Mouse (Mus musculus): ENCODE results near the gene Cdk5rap2. TPM values are rescaled to one million over a fixed set of nuclear protein-coding genes. Genes with fewer than 3 reads are reported as not detected.

Cdk5rap2 gene
- polyA plus RNA-seq, 1 experiment from 2014 or later: 14.8 TPM

DNA sequence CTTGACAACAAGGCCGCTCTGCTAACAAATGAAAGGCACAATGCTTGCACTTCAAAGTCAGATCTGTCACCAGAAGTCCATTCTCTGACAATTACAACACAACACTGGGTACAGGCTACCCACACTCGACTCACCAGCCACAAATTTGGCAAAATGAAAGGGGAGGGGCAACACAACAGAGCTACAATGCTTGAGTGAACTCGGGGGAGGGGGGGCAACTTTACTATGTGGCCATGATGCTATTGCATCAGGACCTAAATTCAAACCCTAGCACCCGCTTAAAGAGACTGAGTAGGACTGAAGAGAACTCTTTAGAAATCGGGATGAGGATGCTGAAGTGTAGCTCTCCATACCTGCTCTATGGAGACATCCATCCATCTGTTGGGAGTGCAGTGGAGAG, 10.8 kb downstream of the Cdk5rap2 start:
- 88% methylated on average over 5 of the region's 5 CpGs for WGBS
- Histone ChIP-seq H3K4me1 (ENCODE audit: control insufficient read depth, insufficient read depth, low read length) (no peaks in the 10 kb centered on the region), H3K27me3 (ENCODE audit: control insufficient read depth, insufficient read depth, low read length) (no peaks in the 10 kb centered on the region), H3K9ac (ENCODE audit: low read length) (no peak overlapping the region), H3K4me3 (replicated peaks; ENCODE audit: low read length) (no peak overlapping the region), H3K27ac (ENCODE audit: low read length) (no peak overlapping the region), H3K4me2 (ENCODE audit: low read depth, low read length) (no peak overlapping the region), H3K9me3 (replicated peaks; ENCODE audit: control insufficient read depth, low read length) (no peaks in the 10 kb centered on the region), H3K36me3 (ENCODE audit: control insufficient read depth, insufficient read depth, low read length) (peaks cover 5% of the 10 kb centered on the region; the same call in 1 of the 2 replicates)
- no peak for ATAC-seq (ENCODE audit: insufficient read depth, low FRiP score)

DNA sequence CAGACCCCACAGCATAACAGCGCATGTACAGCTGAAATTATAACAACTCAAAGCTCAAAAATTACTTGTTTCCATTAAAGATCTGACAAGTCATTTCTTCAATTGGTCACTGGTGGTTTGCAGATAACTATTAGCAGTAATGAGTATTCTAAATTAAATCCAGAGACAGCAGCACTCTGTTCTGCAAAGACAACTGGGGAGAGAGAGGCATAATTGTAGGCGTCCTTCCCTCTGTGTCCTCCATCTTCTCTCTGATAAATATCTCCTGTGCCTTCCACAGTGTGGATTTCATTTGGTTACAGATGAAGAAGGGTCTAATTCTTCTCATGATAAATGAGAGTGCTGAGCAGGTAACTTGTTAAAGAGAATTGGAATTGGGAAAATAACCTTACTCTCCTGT, 11.2 kb downstream of the Cdk5rap2 start:
- H3K36me3 ChIP-seq (ENCODE audit: control insufficient read depth, insufficient read depth, low read length): peaks cover 5% of the 10 kb centered on the region; the same call in 1 of the 2 replicates
- H3K27ac ChIP-seq (ENCODE audit: low read length): no peak overlapping the region

DNA sequence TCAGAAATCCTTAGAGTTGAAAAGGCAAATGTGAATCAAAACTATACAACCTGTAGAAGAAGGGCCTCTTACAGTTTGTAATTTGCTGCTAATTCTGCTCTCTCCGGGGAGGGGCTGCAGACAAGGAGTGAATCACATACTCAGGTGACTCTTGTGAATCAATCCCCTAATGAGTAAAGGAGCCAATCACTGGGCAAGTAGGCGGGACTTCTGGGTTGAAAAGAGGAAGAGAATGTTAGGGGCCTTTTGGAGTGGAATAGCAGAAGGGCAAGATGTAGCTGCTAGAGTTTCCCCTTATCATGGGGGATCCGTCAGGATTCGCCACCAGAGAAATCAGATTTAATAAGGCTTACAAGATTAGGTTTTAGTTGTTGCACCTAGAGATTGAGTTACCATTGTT, 12.2 kb downstream of the Cdk5rap2 start:
- no peak for ATAC-seq (ENCODE audit: insufficient read depth, low FRiP score)
- H3K4me1 ChIP-seq (ENCODE audit: control insufficient read depth, insufficient read depth, low read length): no peaks in the 10 kb centered on the region
- no peak overlapping the region for H3K4me2 ChIP-seq (ENCODE audit: low read depth, low read length)
- no peak overlapping the region for H3K4me3 ChIP-seq (replicated peaks; ENCODE audit: low read length)
- H3K27me3 ChIP-seq (ENCODE audit: control insufficient read depth, insufficient read depth, low read length): no peaks in the 10 kb centered on the region
- peaks cover 5% of the 10 kb centered on the region; the same call in 1 of the 2 replicates for H3K36me3 ChIP-seq (ENCODE audit: control insufficient read depth, insufficient read depth, low read length)
- no peak overlapping the region for H3K27ac ChIP-seq (ENCODE audit: low read length)
- H3K9me3 ChIP-seq (replicated peaks; ENCODE audit: control insufficient read depth, low read length): no peaks in the 10 kb centered on the region
- H3K9ac ChIP-seq (ENCODE audit: low read length): no peak overlapping the region
- WGBS: 75% methylated on average over 4 of the region's 4 CpGs

More for the DNA sequence above, 11.2 kb downstream of the Cdk5rap2 start:
- H3K27me3 ChIP-seq (ENCODE audit: control insufficient read depth, insufficient read depth, low read length): no peaks in the 10 kb centered on the region
- 88% methylated on average over 2 of the region's 2 CpGs for WGBS
- no peak overlapping the region for H3K9ac ChIP-seq (ENCODE audit: low read length)
- H3K4me2 ChIP-seq (ENCODE audit: low read depth, low read length): no peak overlapping the region
- H3K4me3 ChIP-seq (replicated peaks; ENCODE audit: low read length): no peak overlapping the region
- no peak for ATAC-seq (ENCODE audit: insufficient read depth, low FRiP score)
- H3K4me1 ChIP-seq (ENCODE audit: control insufficient read depth, insufficient read depth, low read length): no peaks in the 10 kb centered on the region
- no peaks in the 10 kb centered on the region for H3K9me3 ChIP-seq (replicated peaks; ENCODE audit: control insufficient read depth, low read length)

DNA sequence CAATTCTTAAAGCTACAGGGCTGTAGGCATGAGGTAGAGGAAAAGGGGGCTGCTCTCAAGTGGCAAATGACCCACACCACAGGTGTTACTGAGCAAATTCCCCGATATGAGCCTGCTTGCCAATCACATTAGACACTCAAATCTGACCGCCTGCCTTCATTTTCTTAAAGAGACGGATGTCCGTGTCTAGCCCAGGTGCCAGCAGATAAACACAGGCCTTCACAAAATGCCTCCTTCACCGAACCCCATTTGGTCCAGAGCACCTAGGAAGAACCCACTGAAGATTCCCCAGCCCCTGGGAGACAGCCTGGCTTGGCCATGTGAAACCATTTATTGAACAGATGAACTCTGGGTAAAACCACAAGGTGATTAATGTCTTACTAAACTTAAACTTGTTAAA, 13.5 kb downstream of the Cdk5rap2 start:
- H3K9me3 ChIP-seq (replicated peaks; ENCODE audit: control insufficient read depth, low read length): no peaks in the 10 kb centered on the region
- H3K4me1 ChIP-seq (ENCODE audit: control insufficient read depth, insufficient read depth, low read length): peaks cover under 1% of the 10 kb centered on the region; the same call in 1 of the 2 replicates
- no peak overlapping the region for H3K27ac ChIP-seq (ENCODE audit: low read length)
- ATAC-seq (ENCODE audit: insufficient read depth, low FRiP score): no peak
- no peak overlapping the region for H3K4me3 ChIP-seq (replicated peaks; ENCODE audit: low read length)
- WGBS: 78% methylated on average over 5 of the region's 5 CpGs
- 0 out of 2 replicates have a peak, but pooled peaks cover 5% of the 10 kb centered on the region for H3K36me3 ChIP-seq (ENCODE audit: control insufficient read depth, insufficient read depth, low read length)
- H3K9ac ChIP-seq (ENCODE audit: low read length): no peak overlapping the region
- no peak overlapping the region for H3K4me2 ChIP-seq (ENCODE audit: low read depth, low read length)
- no peaks in the 10 kb centered on the region for H3K27me3 ChIP-seq (ENCODE audit: control insufficient read depth, insufficient read depth, low read length)

DNA sequence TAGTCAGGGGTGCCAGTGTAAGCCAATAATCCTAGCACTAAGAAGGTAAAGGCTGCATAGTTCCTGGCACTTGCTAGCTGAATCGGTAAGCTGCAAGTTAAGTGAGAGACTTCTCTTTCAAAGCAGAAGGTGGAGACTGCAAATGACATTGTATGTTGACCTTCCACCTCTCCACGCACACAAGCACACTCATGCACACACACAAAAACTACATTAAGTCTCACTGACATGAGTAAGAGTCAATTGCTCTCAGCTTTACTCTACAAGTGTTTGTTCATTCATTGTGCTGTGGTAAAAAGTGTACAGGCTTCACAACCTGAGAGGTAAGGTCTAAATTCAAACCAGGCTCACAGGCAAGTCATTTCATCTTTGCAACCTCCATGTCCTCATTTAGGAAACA, 15.5 kb downstream of the Cdk5rap2 start:
- WGBS: 86% methylated on average over 2 of the region's 2 CpGs
- Histone ChIP-seq H3K9ac (ENCODE audit: low read length) (no peak overlapping the region), H3K27me3 (ENCODE audit: control insufficient read depth, insufficient read depth, low read length) (no peaks in the 10 kb centered on the region), H3K27ac (ENCODE audit: low read length) (no peak overlapping the region), H3K4me1 (ENCODE audit: control insufficient read depth, insufficient read depth, low read length) (peaks cover 6% of the 10 kb centered on the region; the same call in 1 of the 2 replicates), H3K4me2 (ENCODE audit: low read depth, low read length) (no peak overlapping the region), H3K4me3 (replicated peaks; ENCODE audit: low read length) (no peak overlapping the region), H3K9me3 (replicated peaks; ENCODE audit: control insufficient read depth, low read length) (no peaks in the 10 kb centered on the region), H3K36me3 (ENCODE audit: control insufficient read depth, insufficient read depth, low read length) (0 out of 2 replicates have a peak, but pooled peaks cover 5% of the 10 kb centered on the region)
- no peak for ATAC-seq (ENCODE audit: insufficient read depth, low FRiP score)

DNA sequence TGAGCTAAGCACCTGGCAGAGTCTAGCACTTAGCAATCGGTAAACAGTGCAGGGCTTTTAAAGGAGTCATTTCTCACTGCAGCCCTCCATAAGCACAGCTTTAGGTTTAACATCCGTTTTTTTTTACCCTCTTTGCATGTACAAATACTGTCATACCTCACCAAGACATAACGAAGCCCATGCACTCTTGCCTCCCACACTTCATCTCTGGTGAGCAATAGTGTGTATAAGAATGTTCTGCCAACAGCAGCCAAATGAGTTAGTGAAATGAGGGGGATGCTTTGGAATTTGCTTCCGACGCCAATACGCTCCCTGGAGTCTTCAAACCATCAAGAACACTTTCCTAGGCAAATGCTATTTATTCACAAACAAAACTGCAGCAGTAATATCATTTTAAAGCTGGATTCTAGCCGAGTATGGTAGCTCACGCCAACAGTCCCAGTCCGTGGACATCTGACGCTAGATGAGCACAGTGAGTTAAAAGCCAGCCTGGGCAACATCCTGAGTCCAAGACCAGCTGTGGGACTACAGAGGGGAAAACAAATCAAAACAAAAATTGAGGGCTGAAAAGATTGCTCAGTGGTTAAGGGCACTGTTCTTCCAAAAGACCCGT, 18.4 kb downstream of the Cdk5rap2 start:
- peak; percentile 44; the same call in 1 of the 2 replicates for ATAC-seq (ENCODE audit: insufficient read depth, low FRiP score)
- H3K9me3 ChIP-seq (replicated peaks; ENCODE audit: control insufficient read depth, low read length): no peaks in the 10 kb centered on the region
- no peaks in the 10 kb centered on the region for H3K36me3 ChIP-seq (ENCODE audit: control insufficient read depth, insufficient read depth, low read length)
- no peak overlapping the region for H3K4me3 ChIP-seq (replicated peaks; ENCODE audit: low read length)
- no peaks in the 10 kb centered on the region for H3K27me3 ChIP-seq (ENCODE audit: control insufficient read depth, insufficient read depth, low read length)
- H3K4me1 ChIP-seq (ENCODE audit: control insufficient read depth, insufficient read depth, low read length): peaks cover 6% of the 10 kb centered on the region; the same call in 1 of the 2 replicates
- no peak overlapping the region for H3K4me2 ChIP-seq (ENCODE audit: low read depth, low read length)
- peak overlapping the region; percentile 62 for H3K27ac ChIP-seq (ENCODE audit: low read length)
- no peak overlapping the region for H3K9ac ChIP-seq (ENCODE audit: low read length)
- WGBS: 49% methylated on average over 11 of the region's 11 CpGs

DNA sequence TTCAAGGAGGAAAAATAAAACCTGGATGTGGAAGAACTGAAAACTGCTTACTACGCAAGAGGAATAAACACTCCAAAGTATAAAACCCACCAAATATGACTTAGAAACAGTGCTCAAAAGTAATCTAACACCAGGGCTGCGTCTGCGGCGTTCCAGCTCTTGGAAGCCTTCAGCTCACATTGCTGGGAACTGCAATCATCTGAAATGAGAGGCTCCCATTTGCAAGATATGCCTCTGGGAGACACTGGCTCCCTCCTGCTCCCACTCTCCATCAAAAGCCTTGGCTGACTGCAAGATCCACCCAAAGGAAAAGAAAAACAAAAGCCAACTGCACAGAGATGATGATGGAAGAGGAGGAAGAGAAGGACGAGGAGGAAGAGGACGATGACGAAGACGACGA, 19.2 kb downstream of the Cdk5rap2 start:
- no peaks in the 10 kb centered on the region for H3K27me3 ChIP-seq (ENCODE audit: control insufficient read depth, insufficient read depth, low read length)
- H3K4me1 ChIP-seq (ENCODE audit: control insufficient read depth, insufficient read depth, low read length): peaks cover 6% of the 10 kb centered on the region; the same call in 1 of the 2 replicates
- no peak overlapping the region for H3K9ac ChIP-seq (ENCODE audit: low read length)
- H3K9me3 ChIP-seq (replicated peaks; ENCODE audit: control insufficient read depth, low read length): no peaks in the 10 kb centered on the region
- H3K27ac ChIP-seq (ENCODE audit: low read length): peak overlapping the region; percentile 62
- 59% methylated on average over 9 of the region's 9 CpGs for WGBS
- H3K4me2 ChIP-seq (ENCODE audit: low read depth, low read length): no peak overlapping the region
- no peaks in the 10 kb centered on the region for H3K36me3 ChIP-seq (ENCODE audit: control insufficient read depth, insufficient read depth, low read length)
- ATAC-seq (ENCODE audit: insufficient read depth, low FRiP score): 0 out of 2 replicates have a peak, but pooled peaks have one; percentile 53
- H3K4me3 ChIP-seq (replicated peaks; ENCODE audit: low read length): no peak overlapping the region

DNA sequence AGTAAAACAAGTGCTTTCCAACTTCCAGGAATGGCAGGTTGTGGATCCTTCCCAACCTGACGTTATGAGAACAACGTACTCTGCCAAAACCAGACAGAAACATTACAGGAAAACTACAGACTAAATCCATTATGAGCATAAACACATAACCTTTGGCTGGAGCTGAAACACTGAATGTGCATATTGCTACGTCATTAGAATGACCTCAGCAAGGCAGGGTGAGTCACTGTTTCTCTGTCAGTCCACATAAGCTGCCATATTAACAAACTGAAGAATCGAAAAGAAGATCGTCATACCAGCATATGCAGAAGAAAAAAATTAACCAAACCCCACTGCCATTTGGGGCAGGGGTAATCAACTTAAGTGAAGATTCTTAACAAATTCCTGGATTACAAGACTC, 24.0 kb downstream of the Cdk5rap2 start:
- no peaks in the 10 kb centered on the region for H3K36me3 ChIP-seq (ENCODE audit: control insufficient read depth, insufficient read depth, low read length)
- no peak for ATAC-seq (ENCODE audit: insufficient read depth, low FRiP score)
- no peak overlapping the region for H3K4me3 ChIP-seq (replicated peaks; ENCODE audit: low read length)
- no peak overlapping the region for H3K4me2 ChIP-seq (ENCODE audit: low read depth, low read length)
- H3K9me3 ChIP-seq (replicated peaks; ENCODE audit: control insufficient read depth, low read length): no peaks in the 10 kb centered on the region
- H3K27ac ChIP-seq (ENCODE audit: low read length): no peak overlapping the region
- peaks cover 2% of the 10 kb centered on the region; the same call in 1 of the 2 replicates for H3K4me1 ChIP-seq (ENCODE audit: control insufficient read depth, insufficient read depth, low read length)
- no peaks in the 10 kb centered on the region for H3K27me3 ChIP-seq (ENCODE audit: control insufficient read depth, insufficient read depth, low read length)
- whole genome bisulfite sequencing: 69% methylated on average over 5 of the region's 5 CpGs
- H3K9ac ChIP-seq (ENCODE audit: low read length): no peak overlapping the region

DNA sequence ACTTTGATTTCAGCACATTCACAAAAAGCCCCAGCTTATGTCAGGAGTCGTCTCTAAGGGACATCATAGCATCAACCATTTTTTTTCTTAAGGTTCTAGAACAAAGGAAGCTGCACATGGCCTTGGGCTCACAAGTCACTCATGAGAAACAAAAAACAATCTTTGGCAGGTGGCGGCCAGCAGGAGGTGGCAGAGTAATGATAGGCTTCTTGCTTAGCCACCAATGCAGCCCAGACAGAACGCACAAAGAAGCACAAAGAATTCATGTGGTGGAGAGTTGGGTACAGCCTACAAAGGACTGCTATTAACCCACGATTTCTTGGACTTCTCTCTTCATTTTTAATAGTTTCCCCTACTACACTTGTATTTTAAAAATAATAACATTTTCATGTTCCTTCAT, 32.9 kb downstream of the Cdk5rap2 start:
- no peaks in the 10 kb centered on the region for H3K4me1 ChIP-seq (ENCODE audit: control insufficient read depth, insufficient read depth, low read length)
- 81% methylated on average over 4 of the region's 4 CpGs for WGBS
- ATAC-seq (ENCODE audit: insufficient read depth, low FRiP score): no peak
- H3K27ac ChIP-seq (ENCODE audit: low read length): no peak overlapping the region
- no peaks in the 10 kb centered on the region for H3K36me3 ChIP-seq (ENCODE audit: control insufficient read depth, insufficient read depth, low read length)
- no peaks in the 10 kb centered on the region for H3K9me3 ChIP-seq (replicated peaks; ENCODE audit: control insufficient read depth, low read length)
- no peaks in the 10 kb centered on the region for H3K27me3 ChIP-seq (ENCODE audit: control insufficient read depth, insufficient read depth, low read length)
- no peak overlapping the region for H3K4me2 ChIP-seq (ENCODE audit: low read depth, low read length)
- H3K9ac ChIP-seq (ENCODE audit: low read length): no peak overlapping the region
- H3K4me3 ChIP-seq (replicated peaks; ENCODE audit: low read length): no peak overlapping the region

Data from stomach, embryonic 16.5 days (tissue).